Mouse (Mus musculus) midbrain, embryonic 10.5 days (tissue): ENCODE measurements around the gene Ube2g1. TPM values are rescaled to one million over a fixed set of nuclear protein-coding genes. Genes with fewer than 3 reads are reported as not detected.

ENCODE experiments used
- DNase-seq: peaks from one replicate; pipeline ENCODE4 v3.0.0-alpha.2; 2017; ENCODE audit warnings: low spot score
- H3K27ac ChIP-seq: fragments of 300-500 bp; sonication (generic); replicated peaks from 2 replicates; pipeline ENCODE4 v1.5.1; 2016; ENCODE audit warnings: mild to moderate bottlenecking
- H3K27me3 ChIP-seq: fragments of 300-500 bp; sonication (generic); 2 replicates; pipeline ENCODE4 v1.6.1; 2016; ENCODE audit warnings: low read depth, mild to moderate bottlenecking; ENCODE audit not compliant: poor library complexity, severe bottlenecking
- H3K36me3 ChIP-seq: fragments of 300-500 bp; sonication (generic); 2 replicates; pipeline ENCODE4 v1.6.1; 2016; ENCODE audit warnings: mild to moderate bottlenecking, moderate library complexity
- H3K4me1 ChIP-seq: fragments of 300-500 bp; sonication (generic); 2 replicates; pipeline ENCODE4 v1.6.1; 2016
- H3K4me3 ChIP-seq: fragments of 300-500 bp; sonication (generic); 2 replicates; pipeline ENCODE4 v1.5.1; 2016; ENCODE audit warnings: mild to moderate bottlenecking, moderate library complexity
- H3K9me3 ChIP-seq: fragments of 300-500 bp; sonication (generic); replicated peaks from 2 replicates; pipeline ENCODE4 v1.6.1; 2016; ENCODE audit warnings: mild to moderate bottlenecking
- WGBS: fragments of 180-500 bp; shearing (Covaris S2); methylation state at CpG from one replicate; pipeline ENCODE4 v1.1.7; 2016; 5-methylcytosine and 5-hydroxymethylcytosine counted together
- polyA plus RNA-seq: library from polyadenylated mRNA; unstranded; fragments of >200 nt; fragmentation: Nextera tagmentation; extraction: Ambion mirVana; gene quantifications from 2 replicates; pipeline ENCODE4 v1.2.1, GENCODE M21; 2016

Gene Ube2g1
- polyA plus RNA-seq = 90.6 and 94.0 TPM in 2 replicates

DNA sequence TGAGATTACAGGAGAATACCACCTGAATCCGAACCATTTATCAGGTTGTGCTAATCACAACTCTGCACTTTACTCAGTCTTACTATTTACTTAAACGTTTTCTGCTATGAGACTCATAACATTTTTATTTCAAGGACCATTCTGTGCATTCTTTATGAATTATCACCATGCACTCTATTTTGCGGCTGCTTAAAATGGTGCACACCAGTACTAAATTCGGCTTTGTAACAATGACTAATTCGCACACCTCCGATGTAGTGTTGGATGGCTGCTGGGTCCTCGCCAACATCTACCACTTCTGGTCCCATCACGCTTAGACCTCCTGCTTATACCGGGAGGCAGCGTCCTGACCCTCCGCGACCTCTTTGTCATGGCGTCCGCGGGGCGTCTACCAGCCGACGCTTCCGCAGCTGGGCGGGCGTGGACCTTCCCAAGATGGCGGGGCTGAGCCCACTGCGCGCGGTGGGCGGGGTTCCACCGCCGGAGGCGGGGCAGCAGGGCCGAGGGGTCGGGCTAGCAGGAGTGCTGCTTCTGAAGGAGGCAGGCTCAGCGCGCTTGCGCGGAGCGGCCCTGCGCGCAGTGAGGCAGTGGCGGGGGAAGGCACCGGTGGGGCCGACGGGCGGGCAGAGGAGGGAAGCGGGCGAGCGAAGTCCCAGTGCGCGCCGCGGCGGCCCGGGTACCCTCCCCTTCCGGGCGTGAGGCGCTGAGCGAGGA lies at the start of gene Ube2g1:
TSS of gene Ube2g1 (plus strand) at position 590 of the 714 bp plus-strand sequence.
- H3K4me3 ChIP-seq = peak within 1 kb of the TSS; percentile 92
- peak; percentile 99 for DNase-seq
- H3K4me1 ChIP-seq = peaks cover 14% of the 10 kb centered on the region
- H3K27ac ChIP-seq = peak within 1 kb of the TSS; percentile 100
- 2% methylated on average over 55 of the region's 56 CpGs for WGBS
- H3K27me3 ChIP-seq = no peaks in the 10 kb centered on the region
- H3K36me3 ChIP-seq = no peaks in the 10 kb centered on the region
- no peaks in the 10 kb centered on the region for H3K9me3 ChIP-seq

DNA sequence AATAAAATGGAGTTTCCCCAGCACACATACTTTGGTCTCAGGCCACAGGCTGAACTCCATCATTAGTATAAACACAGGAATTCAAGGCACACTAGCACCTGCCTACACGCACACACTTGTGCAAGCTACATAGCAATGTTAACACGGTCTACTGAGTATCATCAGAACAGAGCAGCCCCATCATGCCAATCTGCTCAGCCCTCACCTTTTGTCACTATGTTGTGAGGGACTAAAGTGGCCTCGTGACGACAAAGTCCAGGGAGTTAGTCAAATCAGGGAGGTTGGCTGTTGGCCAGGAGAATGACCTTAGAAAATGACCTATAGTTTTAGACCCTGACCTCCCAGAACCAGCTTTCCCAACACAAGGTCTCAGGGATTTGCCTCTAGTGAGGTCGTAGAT lies 48.9 kb upstream of the Ube2g1 start:
- H3K4me1 ChIP-seq = peaks cover 6% of the 10 kb centered on the region; the same call in 1 of the 2 replicates
- no peaks in the 10 kb centered on the region for H3K27me3 ChIP-seq
- H3K27ac ChIP-seq = no peak overlapping the region
- no peaks in the 10 kb centered on the region for H3K9me3 ChIP-seq
- 73% methylated on average over 5 of the region's 5 CpGs for WGBS
- no peaks in the 10 kb centered on the region for H3K36me3 ChIP-seq
- DNase-seq = no peak
- no peak overlapping the region for H3K4me3 ChIP-seq

DNA sequence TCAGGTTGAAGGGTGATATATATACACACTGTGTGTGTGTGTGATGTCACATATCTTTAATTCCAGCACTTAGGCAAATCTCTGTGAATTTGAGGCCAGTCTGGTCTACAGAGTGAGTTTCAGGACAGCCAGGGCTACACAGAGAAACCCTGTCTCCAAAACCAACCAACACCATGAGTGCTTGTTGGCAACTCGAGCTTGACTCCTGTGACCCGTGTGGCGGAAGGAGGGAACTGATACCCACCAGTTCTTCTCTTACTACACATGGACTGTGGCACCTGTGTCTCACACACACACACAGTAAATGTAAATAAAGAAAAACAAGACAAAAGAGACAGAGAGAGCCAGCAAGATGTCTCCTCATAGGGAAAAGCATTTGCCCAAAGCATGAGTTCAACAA lies 46.4 kb upstream of the Ube2g1 start:
- no peaks in the 10 kb centered on the region for H3K27me3 ChIP-seq
- peaks cover 6% of the 10 kb centered on the region; the same call in 1 of the 2 replicates for H3K4me1 ChIP-seq
- no peaks in the 10 kb centered on the region for H3K9me3 ChIP-seq
- DNase-seq = no peak
- no peak overlapping the region for H3K27ac ChIP-seq
- 69% methylated on average over 3 of the region's 3 CpGs for WGBS
- no peaks in the 10 kb centered on the region for H3K36me3 ChIP-seq
- no peak overlapping the region for H3K4me3 ChIP-seq

DNA sequence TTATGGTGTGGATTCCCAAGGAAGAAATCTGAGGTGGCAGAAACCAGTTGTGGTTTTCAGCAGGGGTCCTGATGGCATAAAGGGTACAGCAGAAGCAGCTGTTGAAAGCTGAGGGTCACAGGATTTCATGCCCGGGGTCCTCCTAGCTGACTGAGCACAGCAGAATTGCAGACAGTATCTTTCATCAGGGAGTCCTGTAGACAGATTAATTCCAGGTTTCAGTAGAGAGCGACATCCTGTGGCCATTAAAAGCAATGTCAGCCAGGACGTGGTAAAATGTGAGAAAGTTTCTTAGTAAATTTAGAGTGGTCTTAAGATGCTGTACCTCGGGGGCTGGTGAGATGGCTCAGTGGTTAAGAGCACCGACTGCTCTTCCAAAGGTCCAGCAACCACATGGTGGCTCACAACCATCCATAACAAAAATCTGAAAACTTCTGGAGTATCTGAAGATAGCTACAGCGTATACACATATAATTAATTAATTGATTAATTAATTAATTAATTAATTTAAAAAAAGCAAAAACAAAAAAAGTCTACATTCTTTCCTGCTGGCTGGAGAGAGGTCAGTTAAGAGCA lies 42.8 kb upstream of the Ube2g1 start:
- Histone ChIP-seq H3K27me3 (no peaks in the 10 kb centered on the region), H3K4me3 (no peak overlapping the region), H3K36me3 (no peaks in the 10 kb centered on the region), H3K4me1 (no peaks in the 10 kb centered on the region), H3K9me3 (no peaks in the 10 kb centered on the region), H3K27ac (no peak overlapping the region)
- peak; percentile 30 for DNase-seq
- 29% methylated on average over 6 of the region's 6 CpGs for WGBS

DNA sequence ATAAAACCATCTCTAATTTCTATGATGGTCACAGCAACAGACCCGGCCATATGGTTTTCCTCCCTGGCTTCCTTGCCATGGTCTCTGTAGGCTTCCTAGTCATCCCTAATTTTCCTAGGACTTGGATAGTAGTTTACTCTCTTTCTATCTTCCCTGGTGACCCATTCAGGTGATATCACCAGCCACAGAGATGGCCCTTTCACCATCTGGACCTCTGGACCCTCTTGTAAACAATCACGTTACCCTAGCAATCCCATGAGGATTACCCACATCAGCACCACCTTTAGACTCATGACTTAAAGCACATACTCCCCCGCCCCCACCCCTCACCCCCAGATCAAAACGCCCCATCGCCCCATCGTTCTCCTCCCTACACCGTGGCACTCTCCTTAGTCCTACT lies 40.8 kb upstream of the Ube2g1 start:
- Histone ChIP-seq H3K27me3 (peaks cover 6% of the 10 kb centered on the region; the same call in 1 of the 2 replicates), H3K27ac (no peak overlapping the region), H3K4me3 (no peak overlapping the region), H3K9me3 (no peaks in the 10 kb centered on the region), H3K36me3 (no peaks in the 10 kb centered on the region), H3K4me1 (peaks cover 8% of the 10 kb centered on the region; the same call in 1 of the 2 replicates)
- WGBS = 82% methylated on average over 7 of the region's 7 CpGs
- DNase-seq = no peak

DNA sequence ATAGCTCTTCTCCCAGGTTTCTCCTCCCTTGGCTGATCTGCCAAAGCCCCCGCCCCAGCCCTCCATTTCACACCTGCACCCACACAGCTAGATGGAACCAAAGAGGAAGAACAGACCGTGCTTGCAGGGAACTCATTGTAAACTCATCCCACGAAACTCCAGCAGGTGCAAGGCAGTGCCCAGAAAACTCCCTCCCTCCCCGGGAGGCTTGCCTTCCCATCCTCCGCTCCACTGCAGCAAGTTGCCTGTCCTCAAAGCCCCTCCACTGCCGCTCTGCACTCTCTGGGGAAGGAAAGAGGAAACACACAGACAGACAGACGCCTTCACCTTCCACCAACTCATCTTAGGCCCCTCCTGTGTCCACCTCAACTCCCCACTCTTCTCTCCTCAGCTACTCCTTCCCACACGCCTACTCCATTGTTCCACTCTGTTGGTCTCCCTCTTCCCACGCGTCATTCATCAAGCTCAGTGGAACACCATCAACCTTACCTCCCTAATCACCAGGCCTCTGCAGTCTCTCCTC lies 40.2 kb upstream of the Ube2g1 start:
- no peak for DNase-seq
- H3K4me3 ChIP-seq = no peak overlapping the region
- no peaks in the 10 kb centered on the region for H3K9me3 ChIP-seq
- WGBS = 51% methylated on average over 10 of the region's 10 CpGs
- H3K27ac ChIP-seq = no peak overlapping the region
- H3K27me3 ChIP-seq = peaks cover 11% of the 10 kb centered on the region; the same call in 1 of the 2 replicates
- peaks cover 8% of the 10 kb centered on the region; the same call in 1 of the 2 replicates for H3K4me1 ChIP-seq
- H3K36me3 ChIP-seq = no peaks in the 10 kb centered on the region

DNA sequence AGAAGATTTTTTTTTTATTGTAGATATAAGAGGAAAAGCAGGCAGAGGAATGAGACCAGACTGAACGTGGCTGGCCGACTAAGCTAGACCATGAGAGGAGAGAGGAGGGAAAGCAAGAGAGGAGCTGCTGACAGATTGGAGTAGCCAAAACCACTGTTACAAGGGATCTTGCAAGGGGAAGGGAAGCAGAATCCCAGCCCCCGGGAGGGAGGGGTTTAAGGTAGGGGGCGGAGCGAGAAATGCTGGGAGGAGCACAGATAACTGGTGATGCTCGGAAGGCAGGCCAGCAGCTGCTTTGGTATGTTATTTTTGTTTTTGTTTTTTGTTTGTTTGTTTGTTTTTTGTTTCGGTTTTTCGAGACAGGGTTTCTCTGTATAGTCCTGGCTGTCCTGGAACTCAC lies 38.0 kb upstream of the Ube2g1 start:
- peaks cover 8% of the 10 kb centered on the region; the same call in 1 of the 2 replicates for H3K4me1 ChIP-seq
- no peak overlapping the region for H3K4me3 ChIP-seq
- H3K36me3 ChIP-seq = no peaks in the 10 kb centered on the region
- no peaks in the 10 kb centered on the region for H3K9me3 ChIP-seq
- peaks cover 11% of the 10 kb centered on the region; the same call in 1 of the 2 replicates for H3K27me3 ChIP-seq
- 60% methylated on average over 8 of the region's 8 CpGs for WGBS
- no peak for DNase-seq
- no peak overlapping the region for H3K27ac ChIP-seq

DNA sequence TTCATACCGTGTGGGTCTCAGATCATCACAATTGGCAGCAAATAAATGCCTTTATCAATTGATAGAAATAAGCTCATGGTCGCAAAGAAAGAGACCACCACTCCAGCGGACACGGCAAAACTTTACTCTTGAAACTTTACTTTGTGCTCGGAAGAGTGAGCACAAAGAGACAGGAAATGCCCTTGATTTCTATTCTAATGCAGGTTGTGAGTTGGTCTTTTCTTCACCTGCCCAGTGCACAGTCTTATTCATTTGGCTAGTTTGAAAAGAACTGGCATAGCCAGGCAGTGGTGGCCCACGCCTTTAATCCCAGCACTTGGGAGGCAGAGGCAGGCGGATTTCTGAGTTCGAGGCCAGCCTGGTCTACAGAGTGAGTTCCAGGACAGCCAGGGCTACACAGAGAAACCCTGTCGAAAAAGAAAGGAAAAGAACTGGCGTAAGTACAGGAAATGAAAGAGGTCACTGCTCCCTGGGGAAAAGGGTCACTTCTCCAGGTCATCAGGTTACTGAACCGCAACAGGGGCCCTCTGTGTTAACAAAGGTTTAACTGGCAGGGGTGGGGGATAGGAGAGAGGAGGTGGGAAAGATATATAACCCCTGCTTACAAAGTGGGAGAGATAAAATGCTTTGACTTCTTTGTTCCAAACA lies 37.3 kb upstream of the Ube2g1 start:
- Histone ChIP-seq H3K27ac (peak overlapping the region; percentile 71; the same call in 1 of the 2 replicates), H3K27me3 (peaks cover 11% of the 10 kb centered on the region; the same call in 1 of the 2 replicates), H3K4me3 (no peak overlapping the region), H3K9me3 (no peaks in the 10 kb centered on the region), H3K36me3 (no peaks in the 10 kb centered on the region), H3K4me1 (peaks cover 8% of the 10 kb centered on the region; the same call in 1 of the 2 replicates)
- DNase-seq = no peak
- whole genome bisulfite sequencing = 66% methylated on average over 11 of the region's 11 CpGs

DNA sequence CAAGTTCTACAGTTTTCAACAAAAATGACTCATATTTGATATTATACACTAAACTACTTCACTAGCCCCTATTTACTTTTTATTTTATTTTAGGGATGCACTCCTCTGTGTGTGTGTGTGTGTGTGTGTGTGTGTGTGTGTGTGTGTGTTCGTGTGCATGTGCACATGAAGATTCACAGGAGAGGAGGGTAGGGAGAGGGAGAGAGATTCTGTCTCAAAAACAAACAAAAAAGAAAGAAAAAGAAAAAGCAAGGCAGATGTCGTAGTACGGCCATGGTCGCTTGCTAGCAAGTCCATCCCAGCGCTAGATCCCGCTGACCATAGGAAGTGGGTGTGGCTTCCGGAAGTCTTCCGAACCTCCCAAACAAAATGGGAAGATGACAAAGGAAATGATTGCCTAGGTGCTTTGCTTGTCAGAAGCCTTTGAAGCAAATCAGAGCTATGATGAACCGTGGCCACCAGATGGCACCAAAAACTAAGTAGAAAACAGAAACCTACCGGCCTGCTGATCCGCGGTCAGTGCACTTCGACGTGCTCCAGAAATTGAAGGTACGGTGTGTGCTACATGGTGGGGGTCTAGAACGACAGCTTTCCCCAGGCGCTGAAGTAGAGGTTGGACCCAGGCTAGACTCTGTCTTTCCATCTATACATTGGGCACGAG lies 36.6 kb upstream of the Ube2g1 start:
- Histone ChIP-seq H3K4me3 (peak overlapping the region; percentile 37), H3K27ac (peak overlapping the region; percentile 71), H3K4me1 (peaks cover 8% of the 10 kb centered on the region; the same call in 1 of the 2 replicates), H3K9me3 (no peaks in the 10 kb centered on the region), H3K36me3 (no peaks in the 10 kb centered on the region), H3K27me3 (peaks cover 11% of the 10 kb centered on the region; the same call in 1 of the 2 replicates)
- peak; percentile 83 for DNase-seq
- WGBS = 5% methylated on average over 18 of the region's 18 CpGs

DNA sequence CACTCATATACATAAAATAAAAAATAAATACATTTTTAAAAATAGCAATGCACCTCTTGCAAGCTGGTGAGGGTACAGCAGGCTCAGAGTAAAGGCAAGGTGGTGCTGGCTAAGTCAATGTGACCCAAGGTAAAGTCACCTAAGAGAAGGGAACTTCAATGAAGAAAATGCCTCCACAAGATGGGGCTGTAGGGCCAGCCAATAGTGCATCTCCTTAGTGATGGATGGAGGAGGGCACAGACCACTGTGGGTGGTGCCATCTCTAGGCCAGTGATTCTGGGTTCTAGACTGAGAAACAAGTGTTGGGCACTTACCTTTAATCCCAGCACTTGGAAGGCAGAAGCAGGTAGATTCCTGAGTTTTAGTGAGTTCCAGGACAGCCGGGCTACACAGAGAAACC lies 33.3 kb upstream of the Ube2g1 start:
- peaks cover 24% of the 10 kb centered on the region for H3K4me1 ChIP-seq
- WGBS = 78% methylated on average over 1 of the region's 1 CpGs
- no peak overlapping the region for H3K4me3 ChIP-seq
- DNase-seq = no peak
- H3K36me3 ChIP-seq = no peaks in the 10 kb centered on the region
- no peaks in the 10 kb centered on the region for H3K9me3 ChIP-seq
- H3K27ac ChIP-seq = no peak overlapping the region
- H3K27me3 ChIP-seq = peaks cover 31% of the 10 kb centered on the region

DNA sequence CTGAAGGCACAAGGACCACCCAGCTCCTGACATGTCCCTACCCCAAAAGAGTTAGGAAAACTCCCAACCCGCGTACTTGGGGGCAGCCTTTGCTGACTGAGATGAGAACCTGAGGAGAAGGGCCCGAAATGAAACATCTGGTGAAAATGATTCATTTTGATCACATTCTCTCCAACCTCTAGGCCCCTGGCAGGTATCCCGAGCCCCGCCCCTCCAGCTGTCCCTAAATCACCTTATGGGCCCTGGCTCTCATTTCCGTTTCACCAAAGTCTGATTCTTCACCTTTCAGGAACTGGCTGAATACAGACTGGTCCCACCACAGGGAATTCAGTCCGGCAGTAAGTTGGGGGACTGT lies 31.0 kb upstream of the Ube2g1 start:
- Histone ChIP-seq H3K36me3 (no peaks in the 10 kb centered on the region), H3K4me1 (peaks cover 16% of the 10 kb centered on the region), H3K9me3 (no peaks in the 10 kb centered on the region), H3K27ac (peak overlapping the region; percentile 73), H3K27me3 (peaks cover 28% of the 10 kb centered on the region), H3K4me3 (peak overlapping the region; percentile 49)
- WGBS = 18% methylated on average over 7 of the region's 7 CpGs
- no peak for DNase-seq
